Mouse (Mus musculus): ENCODE measurements around the gene Hivep3.

Hivep3 gene

DNA sequence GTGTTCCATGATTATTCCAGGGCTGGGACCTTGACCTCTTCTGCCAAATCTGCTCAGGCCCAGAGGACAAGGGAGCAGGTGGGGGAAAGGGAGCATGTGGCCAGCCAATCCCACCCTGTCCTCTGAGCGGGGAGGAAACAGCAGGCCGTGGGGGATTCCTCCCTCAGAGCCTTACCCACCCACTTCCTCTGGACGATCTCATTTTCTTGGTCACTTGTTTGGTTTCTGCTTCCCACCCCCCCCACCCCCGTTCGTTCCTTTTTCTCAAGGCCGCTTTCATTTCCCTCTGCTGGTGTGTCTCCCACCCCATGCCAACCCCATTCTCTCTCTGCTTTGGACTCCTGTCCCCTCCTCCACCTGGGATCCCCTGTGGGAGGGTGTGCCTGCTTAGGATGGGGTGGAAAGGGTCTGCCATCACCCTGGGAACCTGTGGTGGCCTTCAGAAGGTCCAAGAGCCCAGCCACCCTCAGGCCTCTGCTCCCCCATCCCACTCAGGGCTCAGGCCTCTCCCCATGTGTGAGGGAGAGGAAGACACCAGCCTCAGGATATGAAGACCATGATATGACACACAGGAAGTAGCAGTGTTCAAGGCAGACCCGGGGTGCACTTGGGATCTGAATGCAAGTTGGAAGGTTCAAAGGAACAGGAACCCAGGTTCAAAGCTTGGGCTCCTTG, 244.4 kb downstream of the Hivep3 start:
- peak; percentile 51 to 65 for DNase-seq (ENCODE audit: low spot score in 2 of 2)

GRCm38 (mm10) chr4:119979238-119979829, 245.8 kb downstream of the Hivep3 start:
- DNase-seq (ENCODE audit: low spot score in 2 of 2) = no peak

DNA sequence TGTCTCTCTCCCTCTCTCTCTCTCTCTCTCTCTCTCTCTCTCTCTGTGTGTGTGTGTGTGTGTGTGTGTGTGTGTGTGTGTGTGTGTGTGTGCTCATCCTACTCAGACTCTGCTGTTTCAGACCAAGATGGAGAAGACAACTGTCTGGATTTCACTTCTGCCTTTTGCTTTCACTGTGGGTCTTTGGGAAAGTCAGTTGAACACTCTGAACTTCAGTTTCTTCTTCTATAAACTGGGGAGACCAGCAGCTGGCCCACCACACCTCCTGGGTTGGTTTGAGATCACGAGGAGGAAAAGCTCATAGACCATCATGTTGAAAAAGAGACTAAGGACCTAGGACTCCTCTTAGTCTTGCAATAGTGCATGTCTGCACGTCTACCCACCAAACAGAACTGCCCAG, 246.3 kb downstream of the Hivep3 start:
- peak in 1 of 2 experiments; percentile 40 for DNase-seq (ENCODE audit: low spot score in 2 of 2)

- no peak for DNase-seq (ENCODE audit: low spot score in 2 of 2)
These were observed 247.6 kb downstream of the Hivep3 start for GRCm38 (mm10) chr4:119981047-119981720.

DNA sequence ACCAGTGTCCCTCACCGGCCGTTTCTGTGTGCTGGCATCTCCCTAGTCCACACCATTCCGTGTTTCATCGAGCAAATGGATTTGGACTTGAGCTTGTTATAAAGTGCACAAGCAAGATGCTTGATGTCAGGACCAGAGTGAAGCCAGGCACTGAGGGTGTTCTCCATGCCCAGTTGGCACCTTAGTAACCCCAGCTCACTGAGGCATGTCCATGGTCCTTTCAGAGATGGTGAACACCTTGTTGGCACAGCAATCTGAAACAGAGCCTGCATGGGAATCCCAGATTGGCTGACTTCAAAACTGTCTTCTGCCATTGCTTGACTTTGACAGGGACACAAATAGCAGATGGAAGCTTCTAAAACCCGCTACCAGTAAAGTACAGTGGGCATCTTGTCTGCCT, 252.5 kb downstream of the Hivep3 start:
- DNase-seq (ENCODE audit: low spot score in 2 of 2) = no peak

GRCm38 (mm10) chr4:119986580-119987291, 253.2 kb downstream of the Hivep3 start:
- DNase-seq (ENCODE audit: low spot score in 2 of 2) = no peak

- no peak for DNase-seq (ENCODE audit: low spot score in 2 of 2)
These were observed 253.9 kb downstream of the Hivep3 start for GRCm38 (mm10) chr4:119987376-119988087.

- DNase-seq (ENCODE audit: low spot score in 2 of 2) = no peak
These were observed 255.6 kb downstream of the Hivep3 start for GRCm38 (mm10) chr4:119989031-119989693.

DNA sequence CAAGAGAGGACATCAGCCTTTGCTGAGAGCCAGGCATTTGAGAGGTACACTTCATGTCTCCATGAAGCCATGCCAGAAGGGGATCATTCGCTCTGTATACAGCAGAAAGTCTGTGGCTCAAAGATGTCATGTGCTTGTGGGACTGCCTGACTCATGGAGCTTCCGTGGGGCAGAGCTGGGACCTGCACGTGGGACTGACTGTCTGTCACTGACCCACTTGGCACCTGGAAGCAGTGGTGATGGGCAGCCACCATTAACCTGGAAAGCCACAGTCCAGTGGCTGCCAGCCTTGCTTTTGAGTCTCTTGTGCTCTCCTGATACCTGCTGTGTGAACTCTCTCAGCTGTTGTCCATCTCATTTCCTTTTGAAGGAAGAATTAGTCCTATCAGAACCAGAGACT, 256.8 kb downstream of the Hivep3 start:
- no peak for DNase-seq (ENCODE audit: low spot score in 2 of 2)

DNA sequence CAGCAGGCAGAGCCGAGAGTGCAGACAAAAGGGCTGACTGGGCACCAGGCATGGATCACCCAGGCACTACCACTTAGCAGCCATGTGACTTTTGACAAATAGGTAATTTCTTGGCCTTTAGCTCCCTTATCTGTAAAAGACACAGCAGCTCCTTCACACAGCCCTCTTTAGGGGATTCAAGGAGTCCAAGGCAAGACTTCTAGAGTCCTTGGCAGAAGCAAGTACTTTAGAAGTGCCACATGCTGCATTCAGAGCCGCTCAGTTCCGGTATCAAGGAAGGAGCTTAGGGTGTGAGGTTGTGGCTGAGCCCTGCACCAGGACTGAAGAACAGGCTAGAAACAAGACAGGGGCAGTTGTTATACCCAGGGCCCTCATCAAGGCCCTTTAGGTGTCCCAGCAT, 257.3 kb downstream of the Hivep3 start:
- DNase-seq (ENCODE audit: low spot score in 2 of 2) = no peak

- no peak for DNase-seq (ENCODE audit: low spot score in 2 of 2)
These were observed 258.2 kb downstream of the Hivep3 start for GRCm38 (mm10) chr4:119991758-119992157.

DNA sequence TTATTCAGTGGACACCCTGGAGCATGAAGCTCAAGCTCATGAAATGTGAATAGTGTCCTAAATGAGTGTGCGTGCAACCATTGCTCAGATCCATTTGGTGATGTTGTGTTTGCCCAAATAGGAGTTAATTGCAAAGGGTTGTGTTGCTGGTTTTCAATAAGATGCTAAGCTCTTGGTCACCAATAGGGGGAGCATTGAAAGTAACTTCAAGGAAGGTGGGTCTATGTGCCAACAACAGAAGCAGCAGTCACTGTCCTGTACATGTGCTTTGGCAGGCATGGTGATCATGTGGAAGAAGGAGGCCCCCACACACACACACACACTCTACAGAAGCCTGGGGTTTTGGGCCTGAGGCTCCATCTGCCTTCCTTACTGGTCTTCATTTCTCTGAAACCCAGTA, 262.8 kb downstream of the Hivep3 start:
- no peak for DNase-seq (ENCODE audit: low spot score in 2 of 2)

- no peak for DNase-seq (ENCODE audit: low spot score in 2 of 2)
These were observed 263.8 kb downstream of the Hivep3 start for GRCm38 (mm10) chr4:119997351-119997750.

DNA sequence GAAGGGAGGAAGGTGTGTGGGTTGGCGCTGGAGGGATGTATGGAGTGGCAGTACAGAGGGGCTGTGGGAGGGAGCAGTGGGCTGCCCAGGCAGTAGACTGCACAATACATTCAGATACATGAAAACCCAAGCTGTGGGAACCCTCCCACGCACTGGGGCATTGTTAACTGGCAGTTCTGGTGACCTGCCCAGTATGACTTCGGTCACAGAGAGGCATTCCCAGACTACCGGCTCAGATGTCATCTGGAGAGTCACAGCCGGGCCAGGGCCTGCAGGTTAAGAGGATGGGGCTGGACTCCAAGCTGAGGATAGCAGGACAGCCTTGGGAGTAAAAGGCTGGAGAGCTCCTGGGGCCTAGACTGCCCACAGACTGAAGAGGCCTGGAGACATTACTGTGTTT, 265.3 kb downstream of the Hivep3 start:
- DNase-seq (ENCODE audit: low spot score in 2 of 2) = no peak

DNA sequence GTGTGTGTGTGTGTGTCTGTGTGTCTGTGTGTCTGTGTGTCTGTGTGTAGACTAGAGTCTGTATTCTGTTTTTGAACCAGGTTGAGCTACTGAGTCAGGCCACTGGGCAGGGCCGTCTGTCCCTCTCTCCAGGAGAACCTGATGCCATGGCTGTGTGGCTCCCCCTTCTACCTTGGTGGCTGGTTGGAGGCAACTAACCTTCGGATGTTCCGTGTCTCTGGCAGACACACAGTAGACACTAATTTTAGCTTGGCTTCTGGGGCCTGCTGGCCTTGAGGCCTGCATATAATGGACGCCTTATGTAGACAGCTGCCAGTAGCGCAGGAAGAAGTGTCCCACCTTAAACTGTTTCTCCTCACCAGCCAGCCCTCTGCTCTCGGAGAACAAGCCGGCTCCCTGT, 267.3 kb downstream of the Hivep3 start:
- DNase-seq (ENCODE audit: low spot score in 2 of 2) = no peak

DNA sequence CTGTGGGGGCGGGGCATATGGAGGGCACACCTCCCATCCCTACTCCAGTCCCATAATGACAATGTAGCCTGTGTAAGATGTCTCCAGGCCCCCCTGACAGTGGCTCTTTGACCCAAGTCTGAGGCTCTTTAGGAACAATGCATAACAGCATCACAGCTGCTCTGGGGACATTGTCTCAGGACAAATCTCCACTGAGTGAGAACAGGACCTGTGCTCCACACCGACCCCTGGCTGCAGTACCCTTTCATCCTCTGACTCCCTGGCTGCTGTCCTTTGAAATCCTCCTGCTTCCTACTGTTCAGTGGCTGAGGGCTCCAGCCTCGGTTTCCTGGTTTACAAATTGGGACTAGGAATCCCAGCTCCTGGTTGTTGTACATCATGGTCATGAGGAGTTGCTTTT, 269.4 kb downstream of the Hivep3 start:
- DNase-seq (ENCODE audit: low spot score in 2 of 2) = no peak

DNA sequence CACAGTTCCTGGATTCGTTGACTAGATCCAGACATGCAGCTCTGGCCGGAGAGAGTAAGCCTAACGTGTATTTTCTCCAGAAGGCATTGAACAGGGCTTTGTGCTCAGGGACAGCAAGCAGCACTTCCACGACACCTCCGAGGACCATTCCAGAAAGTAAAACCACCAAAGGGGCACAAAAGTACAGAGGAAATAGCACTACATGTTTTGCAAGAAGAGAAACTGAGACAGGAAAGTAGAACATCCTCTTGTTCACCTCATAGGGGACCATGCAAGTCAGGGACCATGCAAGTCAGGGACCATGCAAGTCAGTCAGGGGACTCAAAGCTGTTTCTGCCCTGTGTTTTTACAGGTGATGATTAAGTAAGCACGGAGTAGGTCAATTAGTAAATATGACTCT, 272.5 kb downstream of the Hivep3 start:
- DNase-seq (ENCODE audit: low spot score in 2 of 2) = peak; percentile 36 to 39

GRCm38 (mm10) chr4:120007889-120008288, 274.3 kb downstream of the Hivep3 start:
- no peak for DNase-seq (ENCODE audit: low spot score in 2 of 2)

DNA sequence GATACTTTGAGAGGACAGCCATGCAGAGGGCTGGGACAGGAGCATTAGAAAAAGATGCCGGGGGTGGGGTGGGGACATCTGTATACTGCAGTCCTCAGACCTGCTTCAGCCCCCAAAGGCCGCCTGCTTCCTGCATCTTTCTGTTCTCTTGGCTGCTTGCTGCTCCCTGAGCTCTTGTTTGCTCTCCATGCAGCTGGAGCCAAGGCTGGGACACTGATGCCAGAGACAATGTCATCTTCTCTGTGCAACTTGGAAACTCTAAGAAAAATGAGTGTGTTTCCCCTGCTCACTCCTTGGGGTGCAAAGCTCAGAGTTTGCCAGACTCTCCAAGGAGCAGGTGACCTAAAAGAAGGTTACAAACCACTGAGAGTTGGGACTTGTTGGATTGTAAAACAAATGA, 275.6 kb downstream of the Hivep3 start:
- DNase-seq (ENCODE audit: low spot score in 2 of 2) = no peak

- peak; percentile 14 to 18 for DNase-seq (ENCODE audit: low spot score in 2 of 2)
These were observed 278.2 kb downstream of the Hivep3 start for GRCm38 (mm10) chr4:120011788-120012187.

DNA sequence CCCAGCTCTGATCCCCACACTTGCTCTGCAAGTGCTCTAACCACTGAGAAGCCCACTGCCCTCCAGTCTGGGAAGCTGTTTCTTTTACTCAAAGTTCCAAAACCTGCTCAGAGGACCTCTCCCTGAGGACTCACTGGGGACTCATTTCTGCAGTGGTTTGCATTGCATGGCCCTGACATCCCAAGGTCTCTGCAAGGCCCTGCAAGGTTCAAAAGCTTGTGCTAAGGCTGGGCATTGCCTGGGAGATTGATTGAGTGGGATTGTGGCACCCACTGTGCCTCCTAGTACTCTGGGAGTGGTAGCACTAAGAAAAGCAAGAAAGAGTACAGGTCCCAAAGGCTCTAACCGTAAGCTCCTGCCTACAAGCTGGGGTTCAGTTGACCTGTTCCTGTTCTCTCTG, 279.3 kb downstream of the Hivep3 start:
- DNase-seq (ENCODE audit: low spot score in 2 of 2) = no peak

Measured in spleen, postnatal 36 days (tissue).